Mouse (Mus musculus) lung, postnatal 10 days (tissue): Measurements from ENCODE around the gene Hnrnpab.
A peak's percentile ranks its signal among the peaks of the same experiment; 100 is the strongest.

Source experiments
- DNase-seq: peaks from one replicate; pipeline ENCODE4 v3.0.0; 2021

Hnrnpab gene

DNA sequence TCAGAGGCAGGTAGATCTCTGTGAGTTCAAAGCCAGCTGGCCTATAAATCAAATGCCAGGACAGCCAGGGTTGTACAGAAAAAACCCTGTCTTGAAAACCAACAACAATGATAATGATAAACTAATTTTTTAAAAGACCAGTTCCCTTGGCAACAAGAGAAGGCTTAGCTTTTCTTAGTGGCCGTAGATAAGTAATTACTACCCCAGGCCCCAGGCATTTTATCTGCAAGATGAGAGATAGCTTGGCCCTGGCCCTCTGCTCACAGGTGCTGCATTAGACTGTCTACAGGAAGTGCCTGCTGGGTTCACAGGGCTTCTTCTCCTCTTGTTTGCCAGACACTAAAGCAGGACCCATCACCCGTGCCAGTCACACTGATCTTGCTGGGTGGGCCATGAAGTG, 51.6 kb downstream of the Hnrnpab start:
- no peak for DNase-seq

DNA sequence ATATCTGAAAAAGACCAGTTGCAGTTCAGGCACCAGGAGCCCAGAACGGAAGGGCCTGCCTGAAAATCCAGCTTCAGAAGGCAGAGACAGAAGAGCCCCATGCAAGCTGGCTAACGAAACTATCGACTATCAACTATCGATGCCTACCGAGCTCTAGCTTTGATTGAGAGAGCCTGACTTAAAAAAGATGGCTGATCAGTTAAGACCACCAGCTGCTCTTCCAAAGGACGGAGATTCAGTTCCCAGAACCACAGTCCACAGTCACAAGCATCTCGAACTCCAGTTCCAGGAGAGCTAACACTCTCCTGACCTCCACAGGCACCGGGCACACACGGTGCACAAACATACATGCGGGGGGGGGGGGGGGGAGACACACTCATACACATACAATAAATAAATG, 52.1 kb downstream of the Hnrnpab start:
- no peak for DNase-seq

GRCm38 (mm10) chr11:51552091-51552490, 54.6 kb downstream of the Hnrnpab start:
- DNase-seq: no peak

GRCm38 (mm10) chr11:51551253-51551652, 55.4 kb downstream of the Hnrnpab start:
- peak; percentile 41 for DNase-seq
